Mouse (Mus musculus): ENCODE measurements at regions not wholly inside any gene's neighbourhood (a gene's known extent, or its start where the extent isn't known, plus 50 kb on each side); places are given as distances from the start of the nearest gene placed in this dataset.

DNA sequence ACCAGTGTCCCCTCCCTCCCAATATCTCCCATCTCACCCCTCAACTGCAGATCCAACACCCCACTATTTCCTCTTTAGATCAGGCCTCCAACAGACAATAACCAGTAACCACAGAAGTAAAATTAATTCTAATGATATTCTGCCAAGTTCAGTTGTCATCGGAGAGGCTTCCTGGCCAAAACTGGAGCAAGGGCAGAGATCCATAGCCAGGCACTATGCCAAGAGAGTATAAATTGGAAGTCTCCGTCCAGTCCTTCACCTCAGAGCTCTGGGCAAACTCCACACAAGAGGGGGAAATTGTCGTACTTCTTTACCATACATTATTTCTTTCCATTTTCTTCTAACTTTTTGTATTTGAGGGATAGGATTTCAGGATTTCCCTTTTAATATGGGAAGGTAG lies 1353.4 kb upstream of the Aga start:
- ATAC-seq (ENCODE audit: insufficient number of reproducible peaks, low FRiP score, low TSS enrichment): peak; percentile 70

GRCm38 (mm10) chr8:52196934-52197333 lies 1314.6 kb upstream of the Aga start:
- peak; percentile 66; the same call in 1 of the 2 replicates for ATAC-seq (ENCODE audit: insufficient number of reproducible peaks, low FRiP score, low TSS enrichment)

DNA sequence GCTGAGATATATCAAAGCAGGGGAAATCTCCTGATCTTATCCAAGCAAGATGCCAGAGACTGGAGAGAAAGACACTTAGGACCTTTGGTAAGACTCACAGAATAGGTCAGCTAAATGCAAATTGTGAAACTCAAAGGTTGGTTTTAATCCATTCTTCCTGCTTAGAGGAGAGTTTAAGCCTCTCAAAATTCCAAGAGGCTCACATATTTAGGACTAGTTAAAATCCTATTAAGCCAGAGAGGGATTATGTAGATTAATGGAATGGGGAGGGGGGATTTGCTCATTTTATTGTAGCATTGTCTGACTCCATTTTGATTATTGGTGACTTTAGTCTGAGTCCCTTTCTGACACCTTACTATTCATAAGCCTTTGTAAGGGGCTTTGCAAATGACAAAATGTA lies 1284.0 kb upstream of the Aga start:
- ATAC-seq (ENCODE audit: insufficient number of reproducible peaks, low FRiP score, low TSS enrichment): no peak

- no peak for ATAC-seq (ENCODE audit: insufficient number of reproducible peaks, low FRiP score, low TSS enrichment)
These were observed 1255.5 kb upstream of the Aga start for GRCm38 (mm10) chr8:52256055-52256454.
